Mouse (Mus musculus) cerebral cortex, adult 2 months (tissue): ENCODE results near the gene Proser3.

Experiments used
- WGBS: fragments of 180-500 bp; shearing (Covaris S2); methylation state at CpG from one replicate; pipeline ENCODE4 v1.1.7; 2018; 5-methylcytosine and 5-hydroxymethylcytosine counted together

Gene Proser3

GRCm38 (mm10) chr7:30544327-30544726 lies 7.8 kb downstream of the Proser3 start:
- 96% methylated on average over 2 of the region's 2 CpGs for WGBS

DNA sequence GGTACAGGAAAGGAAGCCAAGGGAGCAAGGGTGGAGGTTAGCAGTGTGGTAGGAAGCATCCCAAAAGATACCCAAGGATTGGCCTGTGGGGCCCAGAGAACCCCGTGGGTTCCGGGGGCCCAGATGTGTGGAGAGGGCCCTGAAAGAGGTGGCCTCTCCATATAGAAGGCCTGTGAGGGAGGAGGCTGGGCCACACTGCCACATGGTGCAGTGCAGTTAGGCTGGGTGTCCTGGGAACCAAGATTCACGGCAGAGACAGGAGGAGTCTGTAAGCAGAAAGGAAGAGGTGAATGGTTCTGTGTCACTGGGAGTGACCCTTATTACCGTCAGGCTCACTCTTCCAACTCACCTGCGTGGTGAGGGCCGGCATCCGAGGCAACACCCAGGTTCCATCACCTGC lies 11.5 kb downstream of the Proser3 start:
- 92% methylated on average over 7 of the region's 7 CpGs for WGBS

- under 1% methylated on average over 82 of the region's 84 CpGs for WGBS
Observed at GRCm38 (mm10) chr7:30534633-30535577, 17.2 kb downstream of the Proser3 start, which contains the start of gene Arhgap33. Gene Arhgap33 (minus strand): TSS chr7:30535060.

DNA sequence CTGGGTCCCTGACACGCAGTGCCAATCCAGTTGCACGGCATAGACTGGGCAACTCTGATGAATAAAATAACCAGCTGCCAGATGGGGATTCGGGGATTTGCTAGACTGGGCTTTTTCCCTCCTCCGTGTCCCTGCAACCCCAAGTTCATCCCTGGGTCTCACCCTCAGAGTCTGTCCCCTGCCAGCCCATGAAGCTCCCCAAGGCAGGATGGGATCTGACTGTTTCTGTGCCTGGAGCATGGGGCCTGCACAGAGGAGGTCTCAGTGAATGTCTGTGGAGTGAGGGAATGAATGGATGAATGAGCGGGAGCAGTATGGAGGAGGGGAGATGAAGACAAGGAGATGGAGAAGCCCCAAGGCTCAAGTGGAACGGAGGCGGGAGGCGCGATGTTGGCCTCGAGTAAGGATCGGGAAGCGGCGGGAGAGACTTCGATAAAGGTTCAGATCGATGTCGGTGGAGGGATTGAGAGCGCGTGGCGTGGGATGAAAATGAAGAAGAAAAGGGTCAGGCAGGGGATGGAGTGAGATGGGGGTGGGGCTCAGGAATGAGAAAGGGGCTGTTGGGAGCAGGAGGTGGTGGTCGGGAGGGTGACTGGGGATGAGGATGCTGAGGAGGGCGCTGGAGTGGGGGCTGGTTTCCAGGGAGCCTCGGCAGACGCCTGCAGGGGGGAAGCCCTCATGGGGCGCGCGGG lies 18.0 kb downstream of the Proser3 start:
- 5% methylated on average over 26 of the region's 26 CpGs for WGBS

DNA sequence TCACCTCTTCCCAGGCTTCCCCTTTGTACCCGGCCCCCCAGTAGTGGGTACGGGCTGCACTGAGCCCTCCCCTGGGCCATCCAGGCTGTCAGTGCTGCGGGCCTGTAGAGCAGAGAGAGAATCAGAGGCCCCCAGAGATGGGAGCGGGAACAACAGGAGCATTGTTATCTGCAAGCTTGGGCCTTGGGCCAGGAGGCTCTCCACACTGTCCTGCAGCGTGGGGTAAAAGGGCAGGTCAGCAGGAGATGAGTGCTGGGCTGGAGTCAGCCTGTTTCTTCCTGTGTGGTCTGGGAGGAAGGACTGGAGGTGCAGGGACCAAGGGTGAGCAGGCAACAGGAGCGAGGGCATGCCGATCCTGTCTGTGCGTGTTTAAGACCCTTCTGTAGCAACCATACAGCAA lies 19.2 kb downstream of the Proser3 start:
- 21% methylated on average over 8 of the region's 8 CpGs for WGBS

DNA sequence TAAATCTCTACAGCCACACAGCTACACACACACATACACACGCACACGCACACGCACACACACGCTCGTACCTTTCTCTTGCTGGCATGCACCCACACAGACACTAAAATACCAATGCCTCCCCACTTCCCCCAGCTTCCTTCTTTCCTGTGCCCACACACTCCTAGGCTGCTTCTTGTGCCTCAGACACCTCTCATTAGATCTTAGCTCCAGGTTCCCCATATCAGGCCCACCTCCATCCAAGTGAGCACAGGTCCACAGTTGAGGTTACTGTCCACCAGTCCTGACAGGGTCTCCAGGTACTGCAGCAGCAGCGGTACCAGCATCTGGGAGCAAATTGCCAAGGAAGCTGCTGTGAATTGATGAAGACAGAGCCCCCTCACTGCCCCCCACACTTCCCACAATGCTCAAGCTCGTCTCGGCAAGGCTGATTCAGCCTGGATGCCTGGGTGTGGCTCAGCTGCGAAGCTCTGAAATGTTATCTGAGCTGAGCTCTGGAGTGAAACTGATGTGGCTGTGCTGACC lies 20.7 kb downstream of the Proser3 start:
- 44% methylated on average over 9 of the region's 9 CpGs for WGBS

DNA sequence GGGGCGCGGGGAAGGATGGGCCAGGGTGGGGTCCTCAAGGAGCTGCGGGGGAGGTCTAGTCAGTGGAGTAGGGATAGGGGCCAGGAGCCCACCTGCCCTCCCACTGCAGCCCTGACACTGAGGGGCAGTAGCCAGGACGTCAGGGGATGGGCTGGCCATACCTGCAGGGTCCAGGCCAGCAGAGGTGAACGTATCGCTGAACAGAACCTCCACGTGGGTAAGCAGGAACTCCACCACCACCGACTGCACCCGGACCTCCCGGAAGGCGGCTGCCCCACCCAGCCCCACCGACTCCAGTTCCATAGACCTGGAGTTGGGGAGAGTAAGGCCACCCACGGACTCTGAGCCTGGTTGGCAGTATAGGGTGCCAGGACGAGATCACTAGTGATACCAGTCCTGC lies 25.1 kb downstream of the Proser3 start:
- WGBS, result 66% methylated on average over 14 of the region's 14 CpGs

DNA sequence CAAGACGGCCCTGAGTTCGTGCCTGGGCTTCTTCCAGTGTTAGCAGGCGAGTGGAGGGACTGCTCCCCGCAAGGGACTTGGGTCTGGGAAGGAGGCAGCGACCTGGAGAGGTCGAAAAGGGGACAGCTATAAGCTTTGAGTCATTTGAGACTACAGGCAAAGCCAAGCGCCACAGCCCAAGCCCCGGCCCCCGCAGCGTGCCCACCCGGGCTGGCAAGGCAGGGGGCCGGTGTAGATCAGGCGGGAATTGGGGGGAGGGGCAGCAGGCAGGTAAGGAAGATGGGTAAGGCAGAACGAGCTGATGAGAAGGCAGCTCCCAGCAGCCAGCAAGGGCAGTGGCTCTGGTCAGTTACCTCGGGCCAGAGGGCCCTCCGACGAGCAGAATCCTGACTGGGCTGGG lies 25.7 kb downstream of the Proser3 start:
- WGBS, result 48% methylated on average over 17 of the region's 17 CpGs

DNA sequence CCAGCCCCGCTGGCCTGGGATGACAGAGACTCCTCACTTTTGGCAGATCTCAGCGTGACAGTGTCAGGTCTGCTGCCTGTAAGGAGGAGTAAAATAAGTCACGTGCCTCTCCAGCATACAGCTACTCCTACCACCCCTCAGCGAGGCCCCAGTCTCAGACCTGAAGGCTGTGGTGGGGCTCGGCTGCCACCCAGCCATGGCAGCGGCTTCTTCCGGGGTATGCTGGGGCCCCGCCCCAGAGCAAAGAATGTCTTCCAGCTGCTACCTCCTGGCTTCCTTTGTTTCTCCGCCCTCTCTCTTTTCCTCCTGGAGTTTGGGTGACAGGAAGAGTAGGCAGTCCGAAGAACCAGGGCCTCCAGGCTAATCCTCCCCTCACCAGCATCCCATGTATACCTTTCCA lies 26.1 kb downstream of the Proser3 start:
- 48% methylated on average over 10 of the region's 10 CpGs for WGBS

GRCm38 (mm10) chr7:30524487-30524886 lies 27.6 kb downstream of the Proser3 start:
- 81% methylated on average over 6 of the region's 6 CpGs for WGBS

DNA sequence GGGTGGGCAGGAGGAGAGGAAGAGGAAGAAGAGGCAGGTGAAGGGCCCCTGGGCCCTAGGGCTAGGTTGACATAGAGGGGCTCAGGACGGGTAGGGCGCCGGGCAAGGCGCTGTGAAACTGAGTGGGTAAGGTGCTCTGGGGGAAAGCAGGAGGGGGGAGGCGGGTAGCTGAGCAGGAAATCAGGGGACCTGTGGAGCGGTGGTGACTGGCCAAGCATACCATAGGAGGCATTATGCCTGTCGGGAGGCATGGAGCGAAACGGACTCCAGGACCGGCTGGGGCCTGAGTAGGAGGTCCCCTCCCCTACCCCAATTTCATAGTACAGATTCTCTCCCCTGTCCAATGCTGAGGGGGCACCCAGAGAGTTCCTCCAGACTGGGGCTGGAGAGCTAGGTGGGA lies 29.2 kb downstream of the Proser3 start:
- WGBS, result 85% methylated on average over 10 of the region's 10 CpGs

GRCm38 (mm10) chr7:30520856-30521255 lies 31.2 kb downstream of the Proser3 start:
- WGBS, result 61% methylated on average over 5 of the region's 5 CpGs

DNA sequence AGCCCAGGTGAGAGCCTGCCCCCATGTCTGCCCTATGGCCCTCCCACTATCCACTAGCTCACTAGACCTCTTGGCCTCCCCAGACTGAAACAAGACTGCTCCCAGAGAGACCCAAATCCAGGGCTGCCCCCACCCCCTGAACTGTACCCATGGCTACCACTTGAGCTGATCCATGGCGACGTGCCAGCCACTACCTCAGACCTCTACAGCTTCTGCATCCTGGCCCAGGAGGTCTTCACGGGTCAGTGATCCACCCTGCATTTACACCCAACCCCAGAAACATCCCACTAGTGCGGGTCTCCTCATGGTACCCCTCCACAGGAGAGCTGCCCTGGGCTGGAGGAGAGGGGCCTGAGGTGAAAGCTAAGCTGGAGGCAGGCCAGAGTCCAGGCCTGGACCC lies 31.7 kb downstream of the Proser3 start:
- 73% methylated on average over 4 of the region's 4 CpGs for WGBS

DNA sequence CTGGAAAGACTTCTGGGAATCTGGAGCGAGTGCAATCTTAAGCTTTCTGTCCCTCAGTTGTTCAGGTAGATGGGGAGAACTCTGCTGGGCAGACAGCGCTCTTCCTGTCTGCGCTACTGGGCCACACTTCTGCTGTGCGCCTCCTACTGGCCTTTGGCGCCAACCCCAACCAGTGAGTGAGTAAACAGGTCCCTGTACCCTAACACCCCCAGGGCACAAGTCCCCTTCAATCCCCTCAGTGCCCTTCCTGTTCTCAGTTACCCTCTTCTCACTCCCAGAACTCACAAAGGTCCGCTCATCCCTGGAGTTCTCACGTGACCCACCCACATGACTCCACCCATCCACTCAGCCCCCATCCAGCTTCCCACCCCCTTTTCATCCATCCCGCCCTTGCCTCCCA lies 33.8 kb downstream of the Proser3 start:
- WGBS, result 50% methylated on average over 8 of the region's 8 CpGs

DNA sequence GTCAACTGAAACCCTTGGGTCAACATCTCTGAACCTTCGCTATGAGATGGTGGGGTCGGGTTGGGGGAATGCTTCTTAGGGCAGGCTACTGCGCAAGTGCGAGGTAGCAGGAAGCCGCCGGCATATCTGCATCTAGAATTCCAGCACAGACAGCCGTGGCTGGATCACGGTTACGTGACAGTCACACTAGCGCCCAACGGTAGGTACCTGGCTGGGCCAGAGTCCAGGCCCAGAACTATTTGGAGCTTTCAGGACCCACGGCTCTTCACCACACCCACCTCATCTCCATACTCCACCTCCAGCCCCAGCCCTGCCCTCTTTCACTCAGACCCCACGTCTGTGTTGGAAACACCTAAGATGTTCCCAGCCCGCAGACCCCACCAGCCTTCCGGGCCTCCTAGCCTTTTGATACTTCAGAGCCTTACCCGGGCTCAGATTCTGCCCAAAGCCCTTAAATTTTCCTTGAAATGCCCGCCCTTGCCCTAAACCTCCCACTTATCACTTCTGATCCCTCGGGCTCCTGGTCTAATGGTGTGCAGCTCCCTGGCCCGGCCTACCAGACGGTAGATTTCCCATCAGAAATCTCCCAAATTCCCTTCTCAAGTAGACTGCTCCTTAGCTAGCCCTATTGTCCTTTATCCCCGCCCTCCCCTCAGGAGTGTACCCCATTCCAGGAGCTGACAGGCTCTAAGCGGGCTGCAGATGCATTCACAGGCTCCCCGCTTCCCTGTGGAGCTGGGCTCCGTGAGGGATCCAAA lies 36.9 kb downstream of the Proser3 start:
- whole genome bisulfite sequencing, result 80% methylated on average over 24 of the region's 24 CpGs

- 70% methylated on average over 4 of the region's 4 CpGs for WGBS
Observed at GRCm38 (mm10) chr7:30508061-30508460, 44.0 kb downstream of the Proser3 start.

- 66% methylated on average over 5 of the region's 5 CpGs for WGBS
Observed at GRCm38 (mm10) chr7:30501159-30501558, 50.9 kb downstream of the Proser3 start.

- 66% methylated on average over 5 of the region's 5 CpGs for WGBS
Observed at GRCm38 (mm10) chr7:30495506-30496042, 56.5 kb downstream of the Proser3 start.

DNA sequence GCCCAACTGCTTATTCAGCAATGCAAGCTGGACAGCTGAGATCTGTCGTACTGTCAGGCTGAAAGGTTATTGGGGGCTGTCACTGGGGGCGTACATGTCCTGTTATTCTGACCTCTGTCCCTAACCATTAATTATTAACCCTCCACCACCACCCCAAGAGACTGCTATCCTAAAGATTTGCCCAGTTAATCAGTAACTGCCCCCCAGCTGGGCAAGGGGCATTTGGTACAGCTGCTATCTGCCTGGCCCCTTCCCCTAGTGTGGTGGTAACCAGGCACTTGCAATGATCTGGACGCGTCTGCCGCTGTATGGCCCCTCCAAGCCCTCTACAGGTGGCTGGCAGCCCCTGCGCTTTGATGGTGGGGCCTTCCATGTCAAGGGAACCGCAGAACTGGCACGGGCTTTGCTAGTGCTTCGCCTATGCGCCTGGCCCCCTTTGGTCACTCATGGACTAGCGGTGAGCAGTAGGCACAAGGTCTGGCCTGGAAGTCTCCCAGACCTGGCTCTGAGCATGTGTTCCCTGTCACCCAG lies 58.6 kb downstream of the Proser3 start, which contains the start of gene Prodh2:
Prodh2 (plus strand) TSS at position 222 of the 531 bp plus-strand sequence.
- 80% methylated on average over 11 of the region's 11 CpGs for WGBS

DNA sequence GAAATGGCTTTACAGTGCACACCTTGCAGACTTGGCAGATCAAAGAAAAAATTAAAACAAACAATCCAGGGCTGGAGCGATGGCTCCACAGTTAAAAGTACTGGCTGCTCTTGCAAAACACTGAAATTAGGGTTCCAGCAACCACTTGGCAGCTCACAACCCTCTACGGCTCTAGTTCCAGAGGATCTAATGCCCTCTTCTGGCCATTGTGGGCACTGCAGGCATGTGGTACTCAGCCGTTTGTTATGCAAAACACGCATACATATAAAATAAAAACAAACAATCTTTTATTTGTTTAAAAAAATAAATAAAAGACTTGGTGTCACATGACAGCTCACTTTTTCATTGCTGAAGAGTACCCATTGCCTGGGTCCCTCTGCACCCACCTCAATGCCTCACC lies 59.3 kb downstream of the Proser3 start:
- WGBS, result 12% methylated on average over 4 of the region's 4 CpGs

DNA sequence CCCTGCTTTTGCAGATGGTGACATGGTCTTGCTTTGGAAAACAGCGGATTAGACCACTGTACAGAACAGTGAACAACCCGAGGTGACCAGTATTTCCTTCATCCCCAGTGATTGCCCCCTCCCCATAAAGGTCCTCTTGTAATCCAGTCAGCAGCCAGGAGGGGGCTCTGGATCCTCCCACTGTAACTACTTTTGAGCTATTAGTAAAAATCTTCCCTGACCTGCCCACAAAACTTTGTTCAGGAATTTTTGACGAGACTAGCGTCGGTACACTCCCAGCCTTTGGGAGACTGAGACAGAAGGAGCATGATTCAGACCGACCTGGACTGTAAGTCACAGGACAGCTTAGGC lies 61.2 kb downstream of the Proser3 start:
- 15% methylated on average over 6 of the region's 6 CpGs for WGBS
